27 mouse cellular contexts compared by ENCODE assay signal in the genomic region with DNA sequence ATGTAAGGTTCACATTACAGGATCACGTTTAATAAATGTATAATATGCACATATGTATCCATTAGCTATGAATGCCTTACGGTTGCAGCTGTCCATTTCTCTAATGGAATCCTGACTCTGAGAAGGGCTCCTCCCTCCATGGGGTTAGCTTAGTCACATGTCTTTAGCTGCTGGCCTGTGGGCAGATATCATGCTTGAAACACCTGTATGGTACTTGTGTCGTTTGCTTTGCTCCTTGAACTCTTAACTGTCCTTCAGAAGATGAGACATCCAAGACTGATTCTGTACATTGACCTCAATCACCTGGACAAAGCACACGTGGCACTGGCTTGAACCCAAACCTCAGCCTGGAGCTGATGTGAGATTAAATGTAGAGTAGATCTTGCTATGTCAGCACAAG.
"Had no signal": no experiment of that assay in that cellular context is flagged by ENCODE, and none has a peak within 500 bp of the region (broad histone marks: within the 10 kb centered on the region; RNA-seq: fewer than 3 reads in every experiment).

No protein-coding gene starts in this region.

- H3K27me3 ChIP-seq: embryonic facial prominence, embryonic 12.5 days; embryonic facial prominence, embryonic 13.5 days; embryonic facial prominence, embryonic 15.5 days; forebrain, embryonic 12.5 days; forebrain, embryonic 13.5 days; forebrain, embryonic 15.5 days had no signal

- H3K4me3 ChIP-seq: embryonic facial prominence, embryonic 10.5 days; embryonic facial prominence, embryonic 12.5 days; embryonic facial prominence, embryonic 13.5 days; embryonic facial prominence, embryonic 15.5 days; erythroblast, embryonic 14.5 days; forebrain, embryonic 10.5 days; forebrain, embryonic 12.5 days; forebrain, embryonic 13.5 days; forebrain, embryonic 15.5 days; gastrocnemius, adult 2 months; heart, adult 2 months had no signal

- H3K9me3 ChIP-seq: embryonic facial prominence, embryonic 10.5 days; embryonic facial prominence, embryonic 12.5 days; embryonic facial prominence, embryonic 13.5 days; embryonic facial prominence, embryonic 15.5 days; forebrain, embryonic 10.5 days; forebrain, embryonic 12.5 days; forebrain, embryonic 13.5 days; forebrain, embryonic 15.5 days had no signal

- DNase-seq: cerebellum, adult 2 months; cerebellum, adult 8-10 months; cerebellum, adult 9-10 months; cerebellum, adult 9-11 months; cerebellum, postnatal 10 days; cerebellum, postnatal 14 days; cerebellum, postnatal 25 days; cerebellum, postnatal 36 days; embryo, embryonic 11 days; forebrain, postnatal 0 days; gastrocnemius, adult 2 months; gastrocnemius, postnatal 10 days; gastrocnemius, postnatal 14 days; gastrocnemius, postnatal 25 days; gastrocnemius, postnatal 36 days; heart, adult 2 months had no signal

- H3K4me1 ChIP-seq: embryonic facial prominence, embryonic 10.5 days; embryonic facial prominence, embryonic 12.5 days; embryonic facial prominence, embryonic 13.5 days; embryonic facial prominence, embryonic 15.5 days; forebrain, embryonic 10.5 days; forebrain, embryonic 12.5 days; forebrain, embryonic 13.5 days; forebrain, embryonic 15.5 days had no signal

- H3K4me2 ChIP-seq: embryonic facial prominence, embryonic 12.5 days; embryonic facial prominence, embryonic 13.5 days; embryonic facial prominence, embryonic 15.5 days; forebrain, embryonic 12.5 days; forebrain, embryonic 13.5 days; forebrain, embryonic 15.5 days had no signal

- ATAC-seq: forebrain, embryonic 13.5 days; forebrain, embryonic 14.5 days; forebrain, embryonic 15.5 days; forebrain, embryonic 16.5 days; forebrain, postnatal 0 days had no signal

- H3K27ac ChIP-seq: embryonic facial prominence, embryonic 10.5 days; embryonic facial prominence, embryonic 12.5 days; embryonic facial prominence, embryonic 13.5 days; embryonic facial prominence, embryonic 15.5 days; forebrain, embryonic 10.5 days; forebrain, embryonic 12.5 days; forebrain, embryonic 13.5 days; forebrain, embryonic 15.5 days; gastrocnemius, adult 2 months; heart, adult 2 months had no signal

- H3K36me3 ChIP-seq: embryonic facial prominence, embryonic 10.5 days; embryonic facial prominence, embryonic 12.5 days; embryonic facial prominence, embryonic 13.5 days; embryonic facial prominence, embryonic 15.5 days; forebrain, embryonic 10.5 days; forebrain, embryonic 12.5 days; forebrain, embryonic 15.5 days had no signal

- H3K9ac ChIP-seq: embryonic facial prominence, embryonic 12.5 days; embryonic facial prominence, embryonic 13.5 days; embryonic facial prominence, embryonic 15.5 days; forebrain, embryonic 12.5 days; forebrain, embryonic 13.5 days; forebrain, embryonic 15.5 days; forebrain, postnatal 0 days had no signal
